Mouse (Mus musculus) layer of hippocampus, adult 9-10 months (tissue): ENCODE measurements at regions not wholly inside any gene's neighbourhood (a gene's known extent, or its start where the extent isn't known, plus 50 kb on each side); places are given as distances from the start of the nearest gene placed in this dataset.
"Not testable (repeated sequence)": the region's sequence is repeated elsewhere in the genome, so short reads cannot be mapped to it uniquely, and the experiment has no call there.

Experiments
- DNase-seq: peaks from one replicate; pipeline ENCODE4 v3.0.0; 2022; ENCODE audit warnings: low spot score

DNA sequence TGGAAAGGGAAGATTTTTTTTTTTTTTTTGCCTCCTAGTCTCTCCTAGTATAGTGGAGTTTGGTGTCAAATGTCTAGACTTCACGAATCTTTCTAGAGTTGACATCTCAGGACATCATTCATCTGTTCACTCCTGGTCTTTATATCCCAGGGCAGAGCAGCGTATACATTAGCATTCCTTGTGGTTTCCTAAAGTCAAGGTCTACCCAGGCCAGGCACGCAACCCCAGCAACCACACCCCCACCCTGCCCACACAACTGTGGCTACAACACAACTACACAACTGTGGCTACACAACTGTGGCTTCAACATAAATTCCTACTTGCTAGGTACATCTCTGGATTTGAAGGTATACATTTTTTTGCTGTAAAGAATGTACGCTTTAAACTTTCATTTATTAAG lies 122.2 kb downstream of the Ppp1r3a start:
- DNase-seq = no peak

DNA sequence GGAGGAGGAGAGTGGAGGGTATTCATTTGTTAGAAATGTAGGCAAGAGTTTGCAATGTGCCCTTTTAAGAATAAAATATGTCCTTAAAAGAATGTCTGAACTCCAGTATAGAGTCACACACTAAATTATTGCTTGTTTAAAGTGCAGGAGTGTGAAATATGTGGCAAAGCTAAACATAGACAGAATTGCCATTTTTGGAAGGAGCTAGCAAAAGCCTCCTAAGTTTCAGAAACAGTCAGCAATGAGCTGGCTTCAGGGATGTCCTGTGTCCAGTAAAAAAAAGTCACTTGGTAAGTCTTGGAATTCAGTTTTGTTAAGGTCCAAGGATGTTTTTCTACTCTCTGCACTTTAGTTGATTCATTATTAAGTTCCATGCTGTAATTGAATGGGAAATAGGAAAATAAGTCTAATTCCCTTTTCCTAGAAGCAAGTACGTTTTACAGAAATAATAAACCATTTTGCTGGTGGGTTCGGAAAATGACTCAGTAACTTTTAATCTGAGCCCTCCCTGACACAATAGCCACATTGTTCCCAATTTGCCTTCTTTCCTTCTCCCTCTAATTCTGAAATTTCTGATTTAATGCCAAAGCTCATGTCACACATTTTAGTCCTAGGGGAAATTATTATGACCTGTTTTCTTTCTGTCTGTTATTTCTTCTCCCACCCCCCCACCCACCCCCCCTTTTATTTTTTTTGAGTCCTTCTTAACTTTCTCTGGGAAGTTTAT lies 123.2 kb downstream of the Ppp1r3a start:
- DNase-seq = no peak

DNA sequence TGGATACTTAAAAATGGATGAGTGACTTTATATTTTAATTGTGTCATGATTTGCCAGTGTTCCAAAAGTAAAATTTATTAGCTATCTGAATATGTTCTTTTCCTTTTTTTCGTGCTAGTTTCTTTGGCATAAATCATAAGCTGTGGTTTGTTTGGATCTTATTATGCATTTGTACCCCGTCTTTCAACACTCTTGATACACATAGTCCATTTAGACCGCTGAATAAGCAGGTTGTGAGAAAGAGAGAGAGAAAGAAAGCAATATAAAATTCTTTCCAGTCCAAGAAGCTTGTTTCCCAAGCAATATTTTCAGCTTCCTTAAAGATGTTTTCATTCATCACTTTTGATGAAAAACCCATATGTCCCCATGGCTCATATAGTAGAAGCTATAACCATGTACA lies 138.4 kb downstream of the Ppp1r3a start:
- DNase-seq = no peak

DNA sequence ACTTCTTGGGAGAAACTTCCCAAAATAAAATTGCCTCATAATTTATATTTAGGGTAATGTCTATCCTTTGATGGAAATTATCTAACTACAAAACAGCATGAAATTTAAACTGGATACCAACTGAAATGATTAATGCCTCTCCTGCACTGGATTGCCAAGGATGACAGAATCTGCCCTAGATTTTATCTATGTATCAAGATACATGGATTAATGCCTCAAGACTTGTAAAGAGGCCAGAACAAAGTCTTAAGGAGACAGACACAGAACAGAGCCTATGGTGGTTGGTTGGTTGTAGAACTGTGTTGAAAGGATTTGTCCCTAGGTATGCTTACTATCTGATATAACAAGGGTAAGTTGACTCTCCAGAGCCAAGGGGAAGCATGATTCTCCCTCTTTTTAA lies 147.0 kb downstream of the Ppp1r3a start:
- DNase-seq = no peak

DNA sequence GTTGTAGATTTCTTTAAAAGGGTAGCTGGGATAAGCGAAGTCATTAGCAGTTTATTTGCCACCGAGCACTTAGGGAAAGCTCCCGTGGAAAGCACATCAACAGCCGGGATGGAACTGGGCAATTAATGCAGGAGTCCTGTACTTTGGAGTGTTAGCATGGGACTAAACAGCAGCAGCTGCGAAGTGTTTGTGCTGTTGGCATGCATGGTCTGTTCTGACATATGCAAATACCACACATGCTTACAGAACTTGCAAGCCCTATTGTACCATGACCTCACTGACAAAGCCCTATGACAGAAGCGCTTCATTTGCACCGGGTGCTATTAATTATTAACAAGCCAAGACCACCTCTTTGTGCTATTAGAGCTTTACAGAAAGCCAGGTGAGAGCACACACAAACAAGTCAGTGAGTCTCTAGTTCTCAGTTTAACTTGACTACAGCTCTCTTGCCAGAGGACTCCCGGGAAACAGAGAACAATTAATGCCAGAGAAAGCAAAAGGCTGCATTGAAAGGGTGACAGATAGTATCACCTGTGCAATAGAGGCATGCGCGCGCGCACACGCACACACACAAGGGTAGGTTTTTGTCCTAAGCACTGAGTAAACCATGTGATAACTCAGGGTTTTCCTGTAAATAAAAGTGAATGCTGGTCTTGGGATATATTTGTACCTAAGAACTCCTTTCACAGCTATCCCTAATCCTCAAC lies 154.4 kb downstream of the Ppp1r3a start:
- no peak for DNase-seq

DNA sequence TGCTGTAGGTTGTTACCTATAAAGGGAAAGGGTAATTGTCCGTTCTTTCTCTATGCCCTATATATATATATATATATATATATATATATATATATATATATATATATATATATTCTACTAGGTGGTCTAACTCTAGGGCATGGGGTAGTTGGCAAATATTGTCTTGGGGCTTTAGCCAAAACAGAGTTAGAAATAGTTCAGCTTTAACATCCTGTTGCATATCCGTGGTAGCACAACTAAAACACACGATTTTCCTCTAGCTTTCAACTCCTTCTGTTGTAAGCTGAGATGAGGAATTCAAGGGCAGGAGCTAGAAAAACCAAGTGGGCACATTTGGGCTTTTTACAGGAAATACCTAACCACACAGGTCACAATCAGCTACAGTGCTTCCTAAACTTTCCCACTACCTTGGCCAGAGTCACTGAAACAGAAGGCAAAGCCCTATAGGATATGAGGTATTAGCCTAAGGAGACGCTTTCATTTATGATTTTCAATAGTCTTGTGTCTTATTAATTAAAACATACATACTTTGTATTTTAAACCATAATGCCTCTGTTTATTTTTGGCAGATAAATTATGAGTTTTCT lies 158.1 kb downstream of the Ppp1r3a start:
- DNase-seq = no peak

DNA sequence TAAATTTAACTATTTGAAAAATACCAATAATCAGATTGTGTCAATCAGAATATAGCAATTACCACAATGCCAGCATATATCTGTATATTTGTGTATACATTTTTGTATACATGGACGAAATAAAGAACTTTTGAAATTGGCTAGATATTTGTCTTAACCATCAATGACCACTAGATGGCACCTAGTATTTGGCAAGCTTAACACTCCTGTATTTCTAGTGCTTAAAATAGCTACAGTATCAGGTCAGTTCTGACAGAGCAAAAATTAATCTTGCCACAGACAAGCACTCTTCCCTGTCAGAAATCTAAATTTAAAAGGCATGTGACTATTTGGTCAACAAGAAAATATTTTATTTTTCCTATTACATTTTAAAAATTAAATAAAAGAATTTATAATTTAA lies 169.2 kb downstream of the Ppp1r3a start:
- peak; percentile 8 for DNase-seq

DNA sequence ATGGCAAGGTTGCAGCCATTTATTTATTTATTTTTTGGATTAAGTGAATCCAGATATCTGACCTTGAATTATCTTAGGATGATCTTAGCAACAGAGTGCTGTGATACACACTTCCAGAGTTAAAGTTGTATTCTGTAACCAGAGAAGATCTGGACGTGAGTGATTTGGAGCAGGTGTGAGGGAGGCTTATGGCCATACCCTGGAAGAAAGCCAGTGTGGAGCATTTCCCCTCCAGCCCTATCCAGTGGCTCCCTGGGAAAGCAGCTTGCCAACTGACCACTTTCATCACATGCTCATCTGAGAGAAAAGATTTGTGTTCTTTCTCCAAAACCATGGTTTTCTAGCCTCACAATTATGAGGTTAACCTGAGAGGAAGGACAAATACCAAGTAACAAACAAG lies 171.2 kb downstream of the Ppp1r3a start:
- DNase-seq = no peak

DNA sequence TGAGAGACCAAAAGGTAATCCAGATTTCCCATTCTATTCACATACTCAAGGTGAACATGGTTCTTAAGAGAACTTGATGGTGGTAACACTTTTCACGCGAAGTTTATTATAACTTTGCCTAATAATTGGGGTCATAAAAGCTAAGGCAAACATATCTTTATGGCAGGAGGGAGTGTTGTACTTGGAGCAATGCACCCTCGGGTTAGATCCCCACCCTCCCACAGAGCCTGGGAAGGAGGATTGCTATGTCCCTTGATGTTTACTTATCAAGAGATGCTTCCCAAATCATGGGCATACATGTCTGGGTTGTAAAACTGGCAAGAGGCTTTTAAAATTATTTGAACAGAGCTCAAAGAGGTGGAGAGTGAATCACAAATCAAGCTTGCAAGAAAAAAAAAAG lies 180.5 kb downstream of the Ppp1r3a start:
- DNase-seq = no peak

DNA sequence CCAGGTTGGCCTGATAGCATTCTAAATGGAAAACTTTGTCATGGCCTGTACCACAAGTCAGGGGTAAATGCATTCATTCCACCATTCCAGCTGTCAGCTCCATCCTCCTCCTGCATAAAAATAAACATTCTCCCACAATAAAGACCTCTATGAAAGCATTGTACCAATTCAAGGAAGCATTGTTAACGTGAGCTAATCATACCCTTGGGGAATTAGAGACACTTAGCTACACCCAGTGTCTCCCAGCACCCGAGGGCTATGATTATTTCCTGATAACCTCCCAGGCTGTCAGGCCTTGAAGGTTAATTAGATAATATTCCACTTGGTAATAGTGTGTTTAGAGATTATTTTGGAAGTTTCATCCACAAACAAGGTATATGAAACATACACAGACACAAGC lies 182.1 kb downstream of the Ppp1r3a start:
- no peak for DNase-seq

DNA sequence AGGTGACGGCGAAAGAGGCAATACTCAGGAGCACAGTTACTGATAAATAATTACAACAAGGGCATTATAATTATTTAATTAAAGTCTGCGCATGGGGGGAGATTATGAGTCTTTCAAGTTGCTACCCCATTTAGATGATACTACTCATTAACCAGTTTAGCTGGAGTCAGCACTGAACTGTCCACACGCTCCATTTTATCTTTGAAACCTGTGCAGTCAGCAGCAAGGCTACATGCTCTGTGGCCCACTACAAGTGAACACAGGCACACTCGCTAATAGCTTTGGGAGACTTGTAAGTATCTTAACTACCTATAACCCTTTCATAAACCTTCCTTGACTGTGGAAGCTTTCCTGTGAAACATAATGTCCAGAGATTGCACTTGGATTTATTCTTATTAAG lies 214.7 kb downstream of the Ppp1r3a start:
- DNase-seq = no peak

DNA sequence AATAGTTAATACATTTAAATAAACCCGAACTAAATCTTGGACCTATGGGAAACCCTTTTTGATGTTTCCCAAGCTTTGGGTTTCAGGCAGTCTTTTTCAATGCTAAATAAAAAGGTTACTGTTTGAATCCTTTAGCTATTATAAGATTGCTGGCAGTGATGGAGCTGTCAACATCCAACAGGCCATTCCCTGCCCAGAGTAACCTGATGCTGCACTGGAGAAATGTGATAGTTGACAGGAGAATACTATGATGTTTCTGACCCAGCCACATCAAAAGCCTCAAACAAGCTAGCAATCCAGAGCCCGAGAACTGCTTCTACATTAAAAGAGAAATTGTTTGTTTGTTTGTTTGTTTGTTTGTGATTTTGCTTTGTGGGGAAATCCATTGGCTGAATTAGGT lies 226.0 kb downstream of the Ppp1r3a start:
- no peak for DNase-seq

DNA sequence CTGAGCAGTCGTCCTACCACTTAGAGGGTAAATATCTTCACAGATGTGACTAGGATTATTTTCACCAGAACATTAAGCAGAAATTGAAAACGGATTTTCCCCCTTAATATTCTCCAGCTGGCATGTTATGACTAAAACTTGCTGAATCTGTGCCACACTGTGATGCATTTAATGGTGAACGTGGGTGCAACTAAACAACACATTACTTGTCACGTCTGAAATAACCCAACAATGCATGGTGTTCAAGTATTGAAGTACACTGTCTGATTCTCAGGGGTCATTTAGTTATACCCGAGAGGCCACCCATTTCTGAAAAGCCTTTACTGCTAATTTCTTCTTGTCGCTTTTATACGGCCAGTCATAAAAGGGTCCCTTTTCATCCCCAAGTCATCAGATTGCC lies 226.5 kb downstream of the Ppp1r3a start:
- DNase-seq = no peak

DNA sequence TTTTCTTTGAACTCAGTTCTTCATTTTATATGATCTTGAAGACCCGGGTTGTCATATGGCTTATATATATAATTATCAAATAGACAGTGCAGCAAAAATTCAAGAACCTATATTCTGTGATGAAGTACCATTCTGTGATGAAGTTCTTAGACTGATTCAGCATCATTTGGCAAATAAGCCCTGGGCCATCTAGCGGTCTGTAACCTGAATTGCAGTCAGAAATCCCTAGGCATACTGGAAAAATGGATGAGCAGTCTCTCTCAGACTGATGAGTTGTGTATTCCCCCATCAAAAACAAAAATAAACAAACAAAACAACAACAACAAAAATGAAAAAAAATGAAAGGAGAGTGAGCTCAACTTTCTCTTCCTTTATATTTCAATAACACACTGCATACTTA lies 232.3 kb downstream of the Ppp1r3a start:
- DNase-seq = peak; percentile 16

DNA sequence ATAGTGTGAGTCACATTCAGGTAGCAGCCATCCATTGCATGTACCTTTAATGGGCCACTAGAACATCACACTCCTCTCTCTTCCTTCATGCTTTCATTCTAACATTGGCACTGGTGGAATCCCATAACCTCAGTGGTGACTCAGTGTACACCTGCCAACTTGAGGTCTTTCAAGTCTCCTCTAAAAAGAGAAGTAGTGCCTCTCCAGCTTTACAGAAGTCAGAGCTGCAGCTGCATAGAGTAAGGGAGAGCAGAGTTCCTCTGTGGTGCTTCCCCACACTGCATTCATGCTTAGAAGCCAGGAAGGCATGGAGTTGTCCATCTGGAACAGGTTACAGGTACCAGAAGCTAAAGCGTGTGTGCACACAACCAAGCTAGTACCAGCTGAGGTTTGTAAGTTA lies 233.8 kb downstream of the Ppp1r3a start:
- DNase-seq = no peak

DNA sequence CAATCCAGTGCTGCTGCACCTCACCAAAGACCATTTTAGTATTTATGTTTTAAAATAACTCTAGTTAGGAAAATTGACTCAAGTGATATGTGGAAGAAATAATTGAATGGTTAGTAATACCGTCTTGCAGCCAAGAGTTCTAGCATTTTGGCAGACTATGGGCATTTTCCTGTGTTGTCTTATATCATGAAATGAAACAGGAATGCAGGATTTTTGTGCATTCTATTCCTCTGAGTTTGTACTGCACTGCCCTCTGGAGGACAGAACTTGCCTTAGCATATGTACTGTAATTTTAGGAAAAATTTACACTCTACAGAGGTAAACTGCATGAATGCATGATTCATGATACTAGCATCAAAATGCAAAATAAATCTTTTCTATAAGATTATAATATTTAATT lies 250.9 kb downstream of the Ppp1r3a start:
- DNase-seq = peak; percentile 41

DNA sequence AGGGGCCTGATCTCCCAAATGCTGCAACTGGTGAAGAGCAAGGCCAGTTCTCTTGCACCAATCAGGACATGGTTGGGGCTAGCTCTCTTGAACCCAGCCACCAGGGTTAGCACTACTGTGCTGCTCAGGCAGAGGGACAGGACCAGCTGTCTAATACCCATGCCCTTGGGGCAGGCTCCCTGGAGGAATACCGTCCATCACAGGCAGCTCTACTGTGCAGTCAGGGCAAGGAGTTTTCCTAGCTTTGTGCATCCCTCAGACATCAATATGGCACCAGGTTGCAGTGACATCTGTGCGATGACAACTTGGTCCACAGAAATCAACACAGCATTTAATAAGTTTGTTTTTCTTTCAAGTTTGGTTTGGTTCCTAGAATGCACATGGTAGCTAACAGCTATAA lies 254.4 kb downstream of the Ppp1r3a start:
- no peak for DNase-seq

DNA sequence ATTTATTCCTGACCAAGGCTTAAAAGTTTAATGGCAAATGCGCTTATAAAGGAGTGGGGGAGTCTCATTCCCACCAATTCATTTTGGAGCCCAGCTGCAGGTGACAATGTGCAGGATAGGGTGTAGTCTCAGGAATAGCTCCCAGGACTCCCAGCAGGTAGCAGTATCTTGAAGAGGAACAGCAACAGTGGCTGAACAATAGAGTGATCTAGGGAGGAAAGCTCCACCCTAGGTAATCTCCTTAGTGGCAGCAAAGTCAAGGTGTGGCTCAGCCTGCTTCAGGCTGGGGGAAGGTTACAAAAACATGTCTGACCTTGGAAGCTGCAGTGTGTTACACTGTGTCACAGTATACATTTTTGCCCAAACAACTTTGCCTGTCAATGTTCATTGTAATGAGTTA lies 255.2 kb downstream of the Ppp1r3a start:
- not testable (repeated sequence) for DNase-seq

DNA sequence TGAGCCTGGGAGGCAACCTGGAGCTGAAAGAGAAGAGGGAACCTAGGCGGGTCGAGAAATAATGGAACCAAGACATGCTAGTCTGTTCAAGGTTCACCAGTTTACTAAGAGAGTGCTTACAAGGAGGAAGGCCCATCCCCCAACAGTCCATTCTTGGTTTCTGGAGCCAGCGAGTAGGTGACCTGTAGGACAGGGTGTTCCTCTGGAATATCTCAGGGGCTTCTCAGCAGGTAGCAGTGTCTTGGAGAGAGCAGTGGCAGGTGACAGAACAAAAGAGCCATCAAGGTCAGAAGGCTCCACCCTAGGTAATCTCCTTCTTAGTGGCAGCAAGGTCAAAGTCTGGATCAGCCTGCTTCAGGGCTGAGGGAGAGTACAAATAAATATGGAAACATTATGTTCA lies 268.4 kb downstream of the Ppp1r3a start:
- DNase-seq = not testable (repeated sequence)

DNA sequence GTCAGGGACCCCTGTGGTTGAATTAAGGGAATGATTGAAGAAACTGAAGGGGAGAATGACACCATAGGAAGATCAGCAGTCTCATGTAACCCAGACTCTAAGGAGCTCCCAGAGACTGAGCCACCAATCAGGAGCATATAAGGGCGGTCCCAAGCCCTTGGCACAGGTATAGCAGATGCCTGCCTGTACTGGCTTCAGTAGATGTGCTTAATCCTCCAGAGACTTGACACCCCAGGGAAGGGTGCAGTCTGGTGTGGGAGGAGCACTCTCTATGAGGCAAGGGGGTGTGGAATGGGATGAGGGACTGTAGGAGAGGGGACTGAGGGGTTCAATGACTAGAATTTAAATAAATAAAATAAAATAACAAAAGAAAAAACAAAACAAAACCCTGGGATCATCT lies 298.7 kb downstream of the Ppp1r3a start:
- no peak for DNase-seq

DNA sequence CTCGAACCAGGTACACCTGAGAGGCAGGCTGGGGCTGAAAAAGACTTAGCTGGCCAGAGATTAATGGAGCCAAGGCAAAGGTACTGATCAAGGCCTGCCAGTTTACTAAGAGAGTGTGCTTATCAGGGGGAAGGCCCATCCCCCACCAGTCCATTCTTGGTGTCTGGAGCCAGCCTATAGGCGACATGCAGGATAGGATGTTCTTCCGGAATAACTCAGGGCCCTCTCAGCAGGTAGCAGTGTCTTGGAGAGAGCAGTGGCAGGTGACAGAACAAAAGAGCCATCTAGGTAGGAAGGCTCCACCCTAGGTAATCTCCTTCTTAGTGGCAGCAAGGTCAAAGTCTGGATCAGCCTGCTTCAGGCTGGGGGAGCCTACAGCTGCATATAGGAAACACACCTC lies 301.8 kb downstream of the Ppp1r3a start:
- DNase-seq = not testable (repeated sequence)

DNA sequence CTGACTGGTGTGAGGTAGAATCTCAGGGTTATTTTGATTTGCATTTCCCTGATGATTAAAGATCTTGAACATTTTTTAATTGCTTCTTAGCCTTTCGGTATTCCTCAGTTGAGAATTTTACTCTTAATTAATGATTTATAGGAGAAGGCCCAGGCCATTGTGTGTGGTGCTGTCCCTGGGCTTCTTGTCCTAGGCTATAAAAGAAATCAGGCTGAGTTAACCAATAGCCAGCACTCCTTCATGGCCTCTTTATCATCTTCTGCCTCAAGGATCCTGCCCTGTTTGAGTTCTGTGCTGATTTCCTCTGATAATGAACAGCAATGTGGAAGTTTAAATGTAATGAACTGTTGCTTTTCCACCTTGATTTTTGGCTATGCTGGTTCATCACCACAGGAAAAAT lies 323.3 kb downstream of the Ppp1r3a start:
- DNase-seq = no peak

DNA sequence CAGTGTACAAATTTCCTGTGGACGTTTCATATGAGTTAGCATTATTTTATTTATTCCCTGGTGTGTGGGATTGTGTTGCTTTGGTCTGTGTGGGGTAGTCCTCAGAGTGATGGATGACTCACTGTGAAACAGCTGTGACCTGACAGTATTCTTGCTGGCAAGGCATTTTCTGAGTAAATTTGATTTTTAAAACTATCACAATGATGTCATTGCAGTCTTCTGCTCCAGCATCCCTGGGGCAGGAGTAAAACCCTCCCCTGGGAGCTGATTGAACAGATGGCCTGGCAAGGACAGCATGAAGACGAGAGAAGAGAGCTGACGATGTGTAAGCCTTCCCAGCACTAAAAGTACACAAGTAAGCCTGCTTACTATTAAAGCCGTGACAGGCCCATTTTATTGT lies 345.3 kb downstream of the Ppp1r3a start:
- DNase-seq = peak; percentile 20

DNA sequence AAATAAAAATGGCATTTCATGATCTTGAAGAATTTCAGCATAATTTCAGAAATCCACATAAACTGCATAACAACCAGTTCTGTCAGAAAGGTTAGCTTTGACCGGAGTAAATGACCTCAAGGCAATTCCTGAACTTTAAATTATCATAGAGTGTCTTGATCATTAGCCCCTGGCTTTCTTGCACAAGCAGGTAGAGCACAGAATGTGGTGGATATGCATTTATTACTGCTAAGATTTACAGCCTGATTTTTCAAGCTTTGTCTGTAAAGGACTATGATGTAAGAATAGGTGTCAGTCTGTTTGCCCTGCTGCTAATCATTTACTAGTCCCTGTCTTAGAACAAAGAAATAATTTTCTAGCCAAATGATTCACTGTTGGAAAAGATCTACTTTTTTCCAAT lies 347.3 kb downstream of the Ppp1r3a start:
- DNase-seq = no peak
